Mouse (Mus musculus) heart, postnatal 0 days (tissue): Measurements from ENCODE around the gene Nudt1. TPM values are rescaled to one million over a fixed set of nuclear protein-coding genes. Genes with fewer than 3 reads are reported as not detected.
A peak's percentile ranks its signal among the peaks of the same experiment; 100 is the strongest.

ENCODE experiments used
- ATAC-seq: fragments of 200-750 bp; cut with Nextera tagmentation; 2 replicates; pipeline ENCODE4 v1.8.0; 2017; ENCODE audit warnings: low read depth, moderate number of reproducible peaks, moderate library complexity; ENCODE audit not compliant: insufficient read depth
- DNase-seq: peaks from one replicate; pipeline ENCODE4 v3.0.0-alpha.2; 2016; ENCODE audit warnings: low spot score
- H3K27ac ChIP-seq: fragments of 300-500 bp; sonication (generic); 2 replicates; pipeline ENCODE4 v1.5.1; 2014; ENCODE audit warnings: low read depth, mild to moderate bottlenecking
- H3K27me3 ChIP-seq: fragments of 300-500 bp; sonication (generic); 2 replicates; pipeline ENCODE4 v1.6.1; 2014; ENCODE audit warnings: low read length, mixed read lengths; ENCODE audit not compliant: control insufficient read depth, insufficient read depth
- H3K36me3 ChIP-seq: fragments of 300-500 bp; sonication (generic); replicated peaks from 2 replicates; pipeline ENCODE4 v1.6.1; 2014; ENCODE audit warnings: low read length, mixed read lengths; ENCODE audit not compliant: control insufficient read depth, insufficient read depth
- H3K4me1 ChIP-seq: fragments of 300-500 bp; sonication (generic); 2 replicates; pipeline ENCODE4 v1.6.1; 2014; ENCODE audit warnings: antibody characterized with exemption; ENCODE audit not compliant: control insufficient read depth, insufficient read depth
- H3K4me2 ChIP-seq: fragments of 300-500 bp; sonication (generic); 2 replicates; pipeline ENCODE4 v1.6.1; 2014; ENCODE audit warnings: low read depth, mild to moderate bottlenecking, low read length, moderate library complexity
- H3K4me3 ChIP-seq: fragments of 300-500 bp; sonication (generic); 2 replicates; pipeline ENCODE4 v1.5.1; 2014; ENCODE audit warnings: low read depth, low read length
- H3K9ac ChIP-seq: fragments of 300-500 bp; sonication (generic); replicated peaks from 2 replicates; pipeline ENCODE4 v1.6.1; 2014; ENCODE audit warnings: low read depth, low read length, mixed read lengths
- H3K9me3 ChIP-seq: fragments of 300-500 bp; sonication (generic); replicated peaks from 2 replicates; pipeline ENCODE4 v1.6.1; 2016; ENCODE audit warnings: low read length; ENCODE audit not compliant: control insufficient read depth
- CTCF ChIP-seq: IDR thresholded peaks from 2 replicates; pipeline ENCODE4 v1.5.1; 2016; ENCODE audit warnings: antibody characterized with exemption, control low read depth, low read depth
- EP300 ChIP-seq: IDR thresholded peaks from 2 replicates; pipeline ENCODE4 v1.6.1; 2016; ENCODE audit warnings: antibody characterized with exemption, low read depth
- WGBS: fragments of 180-500 bp; shearing (Covaris S2); extraction: QIAGEN DNeasy Blood & Tissue Kit; methylation state at CpG from one replicate; pipeline ENCODE4 v1.1.7; 2014; 5-methylcytosine and 5-hydroxymethylcytosine counted together
- polyA plus RNA-seq: library from polyadenylated mRNA; unstranded; fragments of >200 nt; fragmentation: Nextera tagmentation; extraction: Ambion mirVana; gene quantifications from 2 replicates; pipeline ENCODE4 v1.2.1, GENCODE M21; 2015
- total RNA-seq: library from RNA; depleted of rRNA; stranded (reverse); fragments of >200 nt; gene quantifications from 2 replicates; pipeline ENCODE4 v1.2.3, GENCODE M21; 2014; ENCODE audit warnings: low replicate concordance

The Nudt1 gene
- total and polyA plus RNA-seq, 2 experiments from 2014 or later = 11.3 to 17.4 TPM

- ATAC-seq (no peak), DNase-seq (no peak)
- TF ChIP-seq CTCF = no peak
- no peak for TF ChIP-seq EP300
- Histone ChIP-seq H3K36me3 (no peaks in the 10 kb centered on the region), H3K4me2 (no peak overlapping the region), H3K4me1 (0 out of 2 replicates have a peak, but pooled peaks cover 5% of the 10 kb centered on the region), H3K4me3 (no peak overlapping the region), H3K27me3 (no peaks in the 10 kb centered on the region), H3K27ac (no peak overlapping the region), H3K9ac (no peak overlapping the region), H3K9me3 (no peaks in the 10 kb centered on the region)
- WGBS = 65% methylated on average over 2 of the region's 2 CpGs
These were observed 48.0 kb downstream of the Nudt1 start for GRCm38 (mm10) chr5:140369466-140369865.

GRCm38 (mm10) chr5:140370446-140371254 is 49.2 kb downstream of the Nudt1 start:
- no peak overlapping the region for H3K4me2 ChIP-seq
- TF ChIP-seq CTCF (no peak), EP300 (no peak)
- H3K9ac ChIP-seq = no peak overlapping the region; the same call in 1 of the 2 replicates
- WGBS = 56% methylated on average over 6 of the region's 6 CpGs
- H3K27ac ChIP-seq = peak overlapping the region; percentile 43; the same call in 1 of the 2 replicates
- H3K9me3 ChIP-seq = no peaks in the 10 kb centered on the region
- 0 out of 2 replicates have a peak, but pooled peaks cover 5% of the 10 kb centered on the region for H3K4me1 ChIP-seq
- no peaks in the 10 kb centered on the region for H3K36me3 ChIP-seq
- DNase-seq (no peak), ATAC-seq (no peak)
- H3K4me3 ChIP-seq = no peak overlapping the region
- no peaks in the 10 kb centered on the region for H3K27me3 ChIP-seq

GRCm38 (mm10) chr5:140371671-140372070 is 50.2 kb downstream of the Nudt1 start:
- 94% methylated on average over 3 of the region's 3 CpGs for WGBS
- no peak overlapping the region for H3K9ac ChIP-seq

GRCm38 (mm10) chr5:140373711-140374110 is 52.3 kb downstream of the Nudt1 start:
- Histone ChIP-seq H3K36me3 (no peaks in the 10 kb centered on the region), H3K27me3 (no peaks in the 10 kb centered on the region), H3K27ac (no peak overlapping the region), H3K4me3 (no peak overlapping the region), H3K9me3 (no peaks in the 10 kb centered on the region), H3K4me2 (no peak overlapping the region), H3K4me1 (peaks cover 9% of the 10 kb centered on the region; the same call in 1 of the 2 replicates), H3K9ac (no peak overlapping the region)
- DNase-seq (no peak), ATAC-seq (no peak)
- WGBS = 75% methylated on average over 2 of the region's 2 CpGs
- TF ChIP-seq EP300 (no peak), CTCF (no peak)

More at GRCm38 (mm10) chr5:140371671-140372070, 50.2 kb downstream of the Nudt1 start:
- DNase-seq (no peak), ATAC-seq (no peak)
- Histone ChIP-seq H3K36me3 (no peaks in the 10 kb centered on the region), H3K9me3 (no peaks in the 10 kb centered on the region), H3K4me3 (no peak overlapping the region), H3K27ac (no peak overlapping the region), H3K4me2 (no peak overlapping the region), H3K27me3 (no peaks in the 10 kb centered on the region), H3K4me1 (0 out of 2 replicates have a peak, but pooled peaks cover 5% of the 10 kb centered on the region)
- no peak for TF ChIP-seq EP300
- TF ChIP-seq CTCF = no peak

- H3K27me3 ChIP-seq = no peaks in the 10 kb centered on the region
- no peak overlapping the region for H3K27ac ChIP-seq
- TF ChIP-seq EP300 = no peak
- TF ChIP-seq CTCF = no peak
- no peak for ATAC-seq
- no peaks in the 10 kb centered on the region for H3K36me3 ChIP-seq
- no peak overlapping the region for H3K9ac ChIP-seq
- 36% methylated on average over 3 of the region's 3 CpGs for WGBS
- H3K4me1 ChIP-seq = peaks cover 9% of the 10 kb centered on the region; the same call in 1 of the 2 replicates
- H3K9me3 ChIP-seq = no peaks in the 10 kb centered on the region
- H3K4me2 ChIP-seq = no peak overlapping the region
- no peak overlapping the region for H3K4me3 ChIP-seq
- no peak for DNase-seq
These were observed 52.8 kb downstream of the Nudt1 start for GRCm38 (mm10) chr5:140374226-140374625.
